Mouse (Mus musculus): ENCODE data around the gene Drg1.
A peak's percentile ranks its signal among the peaks of the same experiment; 100 is the strongest.

The Drg1 gene

GRCm38 (mm10) chr11:3289803-3290639 lies 23.8 kb upstream of the Drg1 start:
- DNase-seq (ENCODE audit: low read depth, low spot score) = peak; percentile 91

- DNase-seq (ENCODE audit: low read depth, low spot score) = peak; percentile 87
These were observed 23.1 kb upstream of the Drg1 start for GRCm38 (mm10) chr11:3289302-3289802.

- DNase-seq (ENCODE audit: low read depth, low spot score) = peak; percentile 84
These were observed 22.5 kb upstream of the Drg1 start, which contains the start of gene Patz1 for GRCm38 (mm10) chr11:3288521-3289301. Gene Patz1, plus strand, starts transcription at chr11:3288874.

- no peak for DNase-seq (ENCODE audit: low read depth, low spot score)
These were observed 21.7 kb upstream of the Drg1 start for GRCm38 (mm10) chr11:3287921-3288320.

GRCm38 (mm10) chr11:3287131-3287530 lies 20.9 kb upstream of the Drg1 start:
- DNase-seq (ENCODE audit: low read depth, low spot score) = peak; percentile 88

- DNase-seq (ENCODE audit: low read depth, low spot score) = no peak
These were observed 19.7 kb upstream of the Drg1 start for GRCm38 (mm10) chr11:3285940-3286339.

GRCm38 (mm10) chr11:3283645-3284044 lies 17.4 kb upstream of the Drg1 start:
- no peak for DNase-seq (ENCODE audit: low read depth, low spot score)

GRCm38 (mm10) chr11:3282887-3283286 lies 16.7 kb upstream of the Drg1 start:
- DNase-seq (ENCODE audit: low read depth, low spot score) = no peak

GRCm38 (mm10) chr11:3279729-3280128 lies 13.5 kb upstream of the Drg1 start:
- no peak for DNase-seq (ENCODE audit: low read depth, low spot score)

GRCm38 (mm10) chr11:3278351-3278750 lies 12.1 kb upstream of the Drg1 start:
- DNase-seq (ENCODE audit: low read depth, low spot score) = no peak

- DNase-seq (ENCODE audit: low read depth, low spot score) = no peak
These were observed 3.0 kb upstream of the Drg1 start for GRCm38 (mm10) chr11:3269241-3269640.

GRCm38 (mm10) chr11:3267133-3267532 lies 918 bp upstream of the Drg1 start:
- DNase-seq (ENCODE audit: low read depth, low spot score) = no peak

GRCm38 (mm10) chr11:3265291-3266078 lies 730 bp downstream of the Drg1 start:
- peak; percentile 81 for DNase-seq (ENCODE audit: low read depth, low spot score)

GRCm38 (mm10) chr11:3259537-3259936 lies 6.7 kb downstream of the Drg1 start:
- DNase-seq (ENCODE audit: low read depth, low spot score) = no peak

- DNase-seq (ENCODE audit: low read depth, low spot score) = no peak
These were observed 18.8 kb downstream of the Drg1 start for GRCm38 (mm10) chr11:3247387-3247786.

GRCm38 (mm10) chr11:3243771-3244170 lies 22.4 kb downstream of the Drg1 start:
- no peak for DNase-seq (ENCODE audit: low read depth, low spot score)

GRCm38 (mm10) chr11:3242395-3242794 lies 23.8 kb downstream of the Drg1 start:
- no peak for DNase-seq (ENCODE audit: low read depth, low spot score)

- DNase-seq (ENCODE audit: low read depth, low spot score) = no peak
These were observed 30.9 kb downstream of the Drg1 start for GRCm38 (mm10) chr11:3235277-3235676.

- DNase-seq (ENCODE audit: low read depth, low spot score) = no peak
These were observed 32.5 kb downstream of the Drg1 start for GRCm38 (mm10) chr11:3233704-3234103.

GRCm38 (mm10) chr11:3232248-3232647 lies 34.0 kb downstream of the Drg1 start:
- DNase-seq (ENCODE audit: low read depth, low spot score) = no peak

GRCm38 (mm10) chr11:3227113-3227512 lies 39.1 kb downstream of the Drg1 start:
- DNase-seq (ENCODE audit: low read depth, low spot score) = no peak

GRCm38 (mm10) chr11:3223105-3223504 lies 43.1 kb downstream of the Drg1 start:
- no peak for DNase-seq (ENCODE audit: low read depth, low spot score)

All from R1 (cell line).